Mouse (Mus musculus) olfactory bulb, adult 2 months (tissue): ENCODE data around the gene Il12rb1. TPM values are rescaled to one million over a fixed set of nuclear protein-coding genes. Genes with fewer than 3 reads are reported as not detected.

Source experiments
- H3K27ac ChIP-seq: fragments of 200-500 bp; 2 replicates; pipeline ENCODE4 v1.5.1; 2012; ENCODE audit warnings: low read depth, low read length; ENCODE audit not compliant: insufficient read depth
- H3K4me1 ChIP-seq: fragments of 200-500 bp; 2 replicates; pipeline ENCODE4 v1.6.1; 2012; ENCODE audit warnings: low read length; ENCODE audit not compliant: control insufficient read depth, insufficient read depth
- H3K4me3 ChIP-seq: fragments of 200-500 bp; 2 replicates; pipeline ENCODE4 v1.5.1; 2012; ENCODE audit warnings: mild to moderate bottlenecking, low read depth, low read length, moderate library complexity; ENCODE audit not compliant: insufficient read depth
- CTCF ChIP-seq: fragments of 200-500 bp; IDR thresholded peaks from 2 replicates; pipeline ENCODE4 v1.5.1; 2012; ENCODE audit warnings: low read depth, mild to moderate bottlenecking, low read length, moderate library complexity; ENCODE audit not compliant: insufficient read depth
- POLR2A ChIP-seq: fragments of 200-500 bp; IDR thresholded peaks from 2 replicates; pipeline ENCODE4 v1.6.1; 2012; ENCODE audit warnings: mild to moderate bottlenecking, low read depth, low read length, moderate library complexity; ENCODE audit not compliant: insufficient read depth
- WGBS: fragments of 180-500 bp; shearing (Covaris S2); methylation state at CpG from one replicate; pipeline ENCODE4 v1.1.7; 2018; 5-methylcytosine and 5-hydroxymethylcytosine counted together
- polyA plus RNA-seq: library from polyadenylated mRNA; stranded (reverse); fragments of >200 nt; gene quantifications from 2 replicates; pipeline ENCODE4 v1.2.4, GENCODE M21; 2012; ENCODE audit warnings: low replicate concordance; ENCODE audit not compliant: missing spikeins, insufficient read depth, insufficient read length

The Il12rb1 gene
- not detected in 2 replicates for polyA plus RNA-seq

GRCm38 (mm10) chr8:70808239-70808638 is at the start of gene Il12rb1:
Gene Il12rb1 (plus strand): TSS chr8:70808449.
- TF ChIP-seq CTCF (no peak), POLR2A (no peak)
- Histone ChIP-seq H3K4me1 (peaks cover 30% of the 10 kb centered on the region), H3K27ac (no peak within 1 kb of the TSS), H3K4me3 (no peak within 1 kb of the TSS)
- 76% methylated on average over 5 of the region's 5 CpGs for WGBS

DNA sequence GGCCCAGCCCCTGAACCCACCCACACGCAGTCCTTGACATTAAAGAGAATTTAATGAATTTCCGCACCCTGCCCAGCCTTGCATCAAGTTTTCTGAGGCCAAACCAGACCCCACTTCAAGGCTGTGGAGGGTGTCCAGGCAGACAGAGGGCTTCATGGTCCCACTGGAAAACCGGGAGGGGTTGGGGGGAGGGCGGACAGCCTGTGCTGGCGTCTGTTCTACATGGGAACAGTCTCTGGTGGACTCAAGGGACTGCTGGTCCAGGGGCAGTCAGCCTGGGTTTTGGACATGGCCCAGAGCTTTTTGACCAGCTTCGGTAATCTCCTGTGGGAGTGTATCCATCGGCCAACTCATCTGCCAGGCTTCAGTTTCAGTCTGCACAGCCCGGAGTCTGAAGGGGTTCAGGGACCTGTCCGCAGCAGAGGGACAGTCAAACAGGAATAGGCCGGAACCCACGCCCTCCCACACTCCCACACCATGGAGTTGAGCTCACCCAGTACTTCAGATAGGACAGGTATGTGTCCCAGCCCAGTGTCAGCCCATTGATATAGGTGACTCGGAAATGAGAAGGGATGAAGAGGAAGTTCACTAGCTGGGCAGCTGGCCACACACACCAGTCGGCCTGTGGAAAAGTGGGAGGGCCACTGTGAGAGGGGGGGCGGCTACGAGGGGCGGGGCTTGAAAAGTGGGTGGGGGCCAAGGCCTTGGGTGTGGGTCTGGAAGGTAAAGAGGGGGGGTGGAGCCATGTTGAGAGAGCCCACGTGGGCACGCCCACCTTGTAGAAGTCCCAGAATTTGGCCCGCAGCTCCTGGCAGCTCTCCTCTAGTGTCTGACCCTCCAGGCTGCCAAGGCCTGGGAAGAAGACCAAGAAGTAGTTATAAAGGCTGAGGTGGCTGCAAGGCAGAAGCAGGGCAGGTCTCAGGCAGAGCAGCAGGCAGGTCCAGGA is 49.4 kb upstream of the Il12rb1 start:
- Histone ChIP-seq H3K4me3 (no peak overlapping the region), H3K4me1 (peaks cover 46% of the 10 kb centered on the region), H3K27ac (no peak overlapping the region)
- WGBS: 51% methylated on average over 19 of the region's 19 CpGs
- no peak for TF ChIP-seq POLR2A
- TF ChIP-seq CTCF: no peak

- Histone ChIP-seq H3K27ac (peak overlapping the region; percentile 61), H3K4me3 (peak overlapping the region; percentile 85), H3K4me1 (peaks cover 46% of the 10 kb centered on the region)
- under 1% methylated on average over 22 of the region's 22 CpGs for WGBS
- TF ChIP-seq CTCF (no peak), POLR2A (no peak)
These were observed 47.9 kb upstream of the Il12rb1 start for GRCm38 (mm10) chr8:70760350-70760749.

DNA sequence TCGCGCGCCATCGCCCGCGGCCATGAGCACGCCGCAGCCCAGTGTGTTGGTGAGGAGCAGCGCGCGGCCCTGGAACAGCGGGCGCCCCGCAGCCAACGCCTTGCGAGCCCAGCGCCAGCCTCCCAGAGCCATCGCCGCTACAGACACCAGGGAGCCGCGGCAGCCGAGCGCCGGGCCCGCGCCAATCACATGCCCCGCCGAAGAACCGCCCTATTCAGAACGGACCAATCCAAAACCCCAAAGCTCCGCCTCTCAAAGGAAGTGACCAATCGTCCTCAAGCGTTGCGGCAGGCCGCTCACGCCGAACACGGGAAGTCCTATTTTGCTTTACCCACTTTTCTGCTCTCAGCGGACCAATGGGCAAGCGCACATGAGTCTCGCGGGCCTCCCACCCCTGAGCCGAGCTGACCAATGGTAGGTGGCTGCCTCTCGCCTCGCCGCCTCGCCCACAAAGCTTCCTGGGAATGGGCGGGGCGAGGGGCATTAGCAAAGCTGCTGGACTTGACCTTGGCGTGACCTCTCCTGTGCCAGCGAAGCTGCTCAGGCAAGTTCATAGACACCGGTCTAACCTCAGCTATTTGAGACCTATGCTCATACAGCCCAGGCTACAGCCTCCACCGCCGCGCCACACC is 47.4 kb upstream of the Il12rb1 start, which contains the start of gene Mpv17l2:
Gene Mpv17l2, minus strand, starts transcription at position 172 of the 632 bp plus-strand sequence.
- peak within 1 kb of the TSS; percentile 85 for H3K4me3 ChIP-seq
- WGBS: under 1% methylated on average over 55 of the region's 55 CpGs
- TF ChIP-seq POLR2A (peak; percentile 79), CTCF (no peak)
- peak within 1 kb of the TSS; percentile 78 for H3K27ac ChIP-seq
- peaks cover 44% of the 10 kb centered on the region for H3K4me1 ChIP-seq

DNA sequence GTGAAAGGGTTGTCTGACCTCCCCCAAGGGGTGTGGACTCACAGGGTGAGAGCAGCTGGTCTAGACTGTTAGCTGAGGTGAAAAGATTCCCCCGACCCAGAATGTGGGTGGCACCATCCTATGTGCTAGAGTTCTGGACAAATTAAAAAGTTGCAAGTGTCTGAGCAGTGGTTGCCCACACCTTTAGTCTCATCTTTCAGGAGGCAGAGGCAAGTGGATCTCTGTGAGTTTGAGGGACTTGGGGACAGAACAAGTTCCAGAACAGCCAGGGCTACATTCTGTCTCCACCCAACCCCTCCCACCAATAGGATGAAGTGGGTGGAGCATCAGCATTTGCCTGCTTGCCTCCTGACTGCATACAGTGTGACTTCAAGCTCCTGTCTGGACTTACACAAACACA is 46.1 kb upstream of the Il12rb1 start:
- no peak overlapping the region for H3K4me3 ChIP-seq
- H3K27ac ChIP-seq: no peak overlapping the region
- WGBS: 77% methylated on average over 1 of the region's 1 CpGs
- peaks cover 44% of the 10 kb centered on the region for H3K4me1 ChIP-seq
- TF ChIP-seq CTCF (no peak), POLR2A (no peak)

DNA sequence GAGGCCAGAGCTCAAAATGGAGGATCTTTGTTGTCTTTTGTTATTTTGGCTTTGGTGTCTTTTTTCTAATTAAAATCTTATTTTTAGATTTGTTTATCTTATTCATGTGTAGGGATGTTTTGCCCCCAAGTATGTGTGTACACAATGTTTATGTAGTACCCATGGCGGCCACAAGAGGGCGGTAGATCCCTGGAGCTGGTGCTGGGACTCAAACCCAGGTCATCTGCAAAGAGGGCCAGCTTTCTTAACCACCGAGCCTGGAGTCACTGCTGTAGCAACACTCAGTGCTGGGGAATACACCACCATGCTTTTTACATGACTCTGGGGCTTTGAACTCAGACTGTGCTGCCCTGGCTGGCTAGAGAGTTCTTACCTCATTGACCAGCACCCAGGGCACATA is 44.9 kb upstream of the Il12rb1 start:
- TF ChIP-seq POLR2A: no peak
- TF ChIP-seq CTCF: peak; percentile 63; the same call in 1 of the 2 replicates
- 8% methylated on average over 3 of the region's 3 CpGs for WGBS
- no peak overlapping the region for H3K4me3 ChIP-seq
- peaks cover 35% of the 10 kb centered on the region for H3K4me1 ChIP-seq
- H3K27ac ChIP-seq: no peak overlapping the region

GRCm38 (mm10) chr8:70764026-70764425 is 44.2 kb upstream of the Il12rb1 start:
- no peak for TF ChIP-seq POLR2A
- TF ChIP-seq CTCF: no peak

GRCm38 (mm10) chr8:70764676-70765075 is 43.6 kb upstream of the Il12rb1 start:
- TF ChIP-seq CTCF (no peak), POLR2A (no peak)
- 94% methylated on average over 13 of the region's 13 CpGs for WGBS
- no peak overlapping the region for H3K27ac ChIP-seq
- H3K4me1 ChIP-seq: peaks cover 37% of the 10 kb centered on the region
- H3K4me3 ChIP-seq: no peak overlapping the region

More at GRCm38 (mm10) chr8:70764026-70764425, 44.2 kb upstream of the Il12rb1 start:
- Histone ChIP-seq H3K4me3 (no peak overlapping the region), H3K4me1 (peaks cover 34% of the 10 kb centered on the region), H3K27ac (no peak overlapping the region)
- WGBS: 90% methylated on average over 8 of the region's 8 CpGs

- Histone ChIP-seq H3K4me3 (no peak overlapping the region), H3K27ac (no peak overlapping the region), H3K4me1 (peaks cover 34% of the 10 kb centered on the region)
- 69% methylated on average over 9 of the region's 9 CpGs for WGBS
- TF ChIP-seq CTCF (no peak), POLR2A (no peak)
These were observed 42.9 kb upstream of the Il12rb1 start for GRCm38 (mm10) chr8:70765329-70765728.
